Mouse (Mus musculus) lung, postnatal 4 days (tissue): ENCODE measurements around the gene Gm20838.
"Not testable (repeated sequence)": the region's sequence is repeated elsewhere in the genome, so short reads cannot be mapped to it uniquely, and the experiment has no call there.

ENCODE experiments used
- DNase-seq, 2 experiments: peaks; one replicate each; pipeline ENCODE4 v3.0.0; 2021

Gm20838 gene

DNA sequence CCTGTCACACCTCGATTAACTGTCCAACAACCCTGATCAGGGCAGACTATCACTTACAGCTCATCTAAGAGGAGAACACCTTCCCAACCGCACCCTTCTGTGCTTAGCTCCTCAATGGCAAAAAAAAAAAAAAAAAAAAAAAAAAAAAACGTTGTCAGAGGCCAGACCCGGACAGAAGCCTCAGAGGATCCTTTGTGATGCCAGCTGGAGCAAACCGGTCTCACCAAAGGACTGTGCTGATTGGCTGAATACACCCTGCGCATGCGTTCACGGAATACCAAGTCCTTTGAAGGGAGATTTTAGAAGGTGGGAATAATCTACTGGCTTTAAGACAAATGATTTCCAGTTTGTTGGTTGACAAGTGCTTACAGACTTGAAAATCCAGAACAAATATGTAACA is at the start of gene Gm20838:
Gm20838 (minus strand) TSS at position 101 of the 400 bp plus-strand sequence.
- DNase-seq: not testable (repeated sequence)
